Mouse (Mus musculus) inflammation-experienced regulatory T-cells, adult 16 weeks (primary cell): Measurements from ENCODE around the gene Rad51ap1. TPM values are rescaled to one million over a fixed set of nuclear protein-coding genes. Genes with fewer than 3 reads are reported as not detected.

Experiments used
- polyA plus RNA-seq: library from polyadenylated mRNA; unstranded; fragments of 100-300 nt; shearing (Covaris generic); gene quantifications from one replicate; pipeline ENCODE4 v1.2.1, GENCODE M21; 2017

Gene Rad51ap1
- polyA plus RNA-seq = 6.6 TPM

GRCm38 (mm10) chr6:126939487-126940171 is at the start of gene Rad51ap1, which contains the start of gene D6Wsu163e:
TSS of gene Rad51ap1 (minus strand) at chr6:126939587.
TSS of gene D6Wsu163e (plus strand) at chr6:126939962.

DNA sequence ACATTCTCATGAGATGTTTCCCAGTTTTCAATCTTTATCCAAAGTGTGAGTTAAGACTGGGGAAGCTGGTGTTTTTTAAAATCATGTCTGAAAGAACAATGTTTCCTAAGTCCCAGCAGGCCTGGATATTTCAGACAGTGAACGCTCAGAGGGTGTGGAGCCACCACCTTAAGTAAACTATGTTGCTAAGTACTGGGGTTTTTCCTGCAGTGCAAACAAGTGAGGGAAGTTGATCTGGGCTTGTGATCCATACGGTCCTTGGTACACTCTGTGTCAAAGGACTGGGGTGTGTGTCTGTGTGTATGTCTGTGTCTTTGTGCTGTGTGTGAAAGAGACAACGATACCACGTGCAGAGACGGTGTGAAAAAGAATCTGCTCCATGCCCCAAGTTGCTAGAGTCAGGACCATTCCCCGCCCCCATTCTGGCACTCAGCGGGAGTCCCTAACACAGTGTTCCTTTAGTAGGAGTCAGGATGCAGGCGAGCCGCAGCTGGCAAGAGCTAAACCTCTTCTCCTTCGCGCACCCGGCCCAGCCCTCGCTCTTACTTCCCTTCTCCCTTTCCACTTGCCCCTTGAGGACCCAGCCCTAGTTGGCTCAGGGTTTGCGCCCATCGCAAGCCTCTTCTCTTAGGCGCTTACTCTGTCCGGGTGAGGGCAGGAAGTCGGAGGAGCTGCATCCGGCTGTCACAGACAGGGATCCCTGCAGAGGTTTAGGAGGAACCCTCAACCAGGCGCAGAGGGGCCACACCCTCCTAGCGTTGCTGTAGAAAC is 18.1 kb downstream of the Rad51ap1 start, which contains the start of gene Dyrk4:
TSS of gene Dyrk4 (minus strand) at position 729 of the 771 bp plus-strand sequence.

Other genes starting within 250 kb of the Rad51ap1 start
- 0.15 TPM for gene Kcna6, start 198.9 kb downstream of the Rad51ap1 start, polyA plus RNA-seq
- gene Ndufa9, start 90.5 kb downstream of the Rad51ap1 start, polyA plus RNA-seq = 169 TPM
- gene Akap3, start 86.5 kb downstream of the Rad51ap1 start, polyA plus RNA-seq = not detected
- 0.45 TPM for gene Dyrk4, start 17.7 kb downstream of the Rad51ap1 start, polyA plus RNA-seq
- gene D6Wsu163e, start 375 bp upstream of the Rad51ap1 start, polyA plus RNA-seq = 16.4 TPM
- gene Fgf6, start 76.0 kb upstream of the Rad51ap1 start, polyA plus RNA-seq = not detected
- not detected for gene Fgf23, start 133.3 kb upstream of the Rad51ap1 start, polyA plus RNA-seq
- 10.3 TPM for gene Tigar, start 170.0 kb upstream of the Rad51ap1 start, polyA plus RNA-seq
- 1,273 TPM for gene Ccnd2, start 212.6 kb upstream of the Rad51ap1 start, polyA plus RNA-seq